Mouse (Mus musculus): ENCODE data around the gene Cdc42se1. TPM values are rescaled to one million over a fixed set of nuclear protein-coding genes. Genes with fewer than 3 reads are reported as not detected.

Gene Cdc42se1
- polyA plus RNA-seq, 2 experiments = 76.1 to 126 TPM

- TF ChIP-seq POLR2A (IDR thresholded peaks at IDR 0.05; ENCODE audit: borderline replicate concordance, extremely low read depth, insufficient read depth, insufficient read length) = no peak
- Histone ChIP-seq H3K9ac (ENCODE audit: low read depth, low read length, severe bottlenecking) (no peak overlapping the region), H3K4me3 (replicated peaks; ENCODE audit: low read length) (no peak overlapping the region), H3K27me3 (ENCODE audit: control insufficient read depth, insufficient read depth, low read length) (no peaks in the 10 kb centered on the region), H3K27ac (replicated peaks; ENCODE audit: low read depth, low read length) (no peak overlapping the region), H3K36me3 (ENCODE audit: control insufficient read depth, insufficient read depth, low read length) (peaks cover 65% of the 10 kb centered on the region), H3K4me2 (replicated peaks; ENCODE audit: low read depth, low read length, severe bottlenecking) (no peak overlapping the region), H3K9me3 (ENCODE audit: control insufficient read depth, low read length) (no peaks in the 10 kb centered on the region), H3K4me1 (ENCODE audit: control insufficient read depth, insufficient read depth, low read length) (no peaks in the 10 kb centered on the region)
- no peak for DNase-seq (ENCODE audit: low spot score)
- ATAC-seq (ENCODE audit: low FRiP score, low read depth) = no peak
- 94% methylated on average over 3 of the region's 3 CpGs for WGBS
Measured at GRCm38 (mm10) chr3:95266052-95266451, 37.5 kb downstream of the Cdc42se1 start.

GRCm38 (mm10) chr3:95267855-95268254, 39.3 kb downstream of the Cdc42se1 start:
- no peak for DNase-seq (ENCODE audit: low spot score)
- Histone ChIP-seq H3K27ac (replicated peaks; ENCODE audit: low read depth, low read length) (no peak overlapping the region), H3K27me3 (ENCODE audit: control insufficient read depth, insufficient read depth, low read length) (no peaks in the 10 kb centered on the region), H3K36me3 (ENCODE audit: control insufficient read depth, insufficient read depth, low read length) (peaks cover 50% of the 10 kb centered on the region), H3K4me1 (ENCODE audit: control insufficient read depth, insufficient read depth, low read length) (no peaks in the 10 kb centered on the region), H3K4me2 (replicated peaks; ENCODE audit: low read depth, low read length, severe bottlenecking) (no peak overlapping the region), H3K4me3 (replicated peaks; ENCODE audit: low read length) (no peak overlapping the region), H3K9me3 (ENCODE audit: control insufficient read depth, low read length) (no peaks in the 10 kb centered on the region), H3K9ac (ENCODE audit: low read depth, low read length, severe bottlenecking) (no peak overlapping the region)
- TF ChIP-seq POLR2A (IDR thresholded peaks at IDR 0.05; ENCODE audit: borderline replicate concordance, extremely low read depth, insufficient read depth, insufficient read length) = no peak
- no peak for ATAC-seq (ENCODE audit: low FRiP score, low read depth)

GRCm38 (mm10) chr3:95269789-95270188, 41.3 kb downstream of the Cdc42se1 start:
- DNase-seq (ENCODE audit: low spot score) = no peak
- no peak overlapping the region for H3K4me2 ChIP-seq (replicated peaks; ENCODE audit: low read depth, low read length, severe bottlenecking)
- WGBS = 90% methylated on average over 5 of the region's 5 CpGs
- H3K4me1 ChIP-seq (ENCODE audit: control insufficient read depth, insufficient read depth, low read length) = no peaks in the 10 kb centered on the region
- H3K4me3 ChIP-seq (replicated peaks; ENCODE audit: low read length) = no peak overlapping the region
- H3K9ac ChIP-seq (ENCODE audit: low read depth, low read length, severe bottlenecking) = no peak overlapping the region
- peaks cover 35% of the 10 kb centered on the region for H3K36me3 ChIP-seq (ENCODE audit: control insufficient read depth, insufficient read depth, low read length)
- no peak overlapping the region for H3K27ac ChIP-seq (replicated peaks; ENCODE audit: low read depth, low read length)
- no peak for ATAC-seq (ENCODE audit: low FRiP score, low read depth)
- no peak for TF ChIP-seq POLR2A (IDR thresholded peaks at IDR 0.05; ENCODE audit: borderline replicate concordance, extremely low read depth, insufficient read depth, insufficient read length)
- no peaks in the 10 kb centered on the region for H3K27me3 ChIP-seq (ENCODE audit: control insufficient read depth, insufficient read depth, low read length)
- H3K9me3 ChIP-seq (ENCODE audit: control insufficient read depth, low read length) = no peaks in the 10 kb centered on the region

- Histone ChIP-seq H3K27me3 (ENCODE audit: control insufficient read depth, insufficient read depth, low read length) (no peaks in the 10 kb centered on the region), H3K9me3 (ENCODE audit: control insufficient read depth, low read length) (no peaks in the 10 kb centered on the region), H3K4me2 (replicated peaks; ENCODE audit: low read depth, low read length, severe bottlenecking) (no peak overlapping the region), H3K4me1 (ENCODE audit: control insufficient read depth, insufficient read depth, low read length) (no peaks in the 10 kb centered on the region), H3K4me3 (replicated peaks; ENCODE audit: low read length) (no peak overlapping the region), H3K9ac (ENCODE audit: low read depth, low read length, severe bottlenecking) (no peak overlapping the region), H3K36me3 (ENCODE audit: control insufficient read depth, insufficient read depth, low read length) (peaks cover 35% of the 10 kb centered on the region), H3K27ac (replicated peaks; ENCODE audit: low read depth, low read length) (no peak overlapping the region)
- TF ChIP-seq POLR2A (IDR thresholded peaks at IDR 0.05; ENCODE audit: borderline replicate concordance, extremely low read depth, insufficient read depth, insufficient read length) = no peak
- no peak for DNase-seq (ENCODE audit: low spot score)
- no peak for ATAC-seq (ENCODE audit: low FRiP score, low read depth)
- WGBS = 88% methylated on average over 12 of the region's 12 CpGs
Measured at GRCm38 (mm10) chr3:95270766-95271364, 42.3 kb downstream of the Cdc42se1 start.

DNA sequence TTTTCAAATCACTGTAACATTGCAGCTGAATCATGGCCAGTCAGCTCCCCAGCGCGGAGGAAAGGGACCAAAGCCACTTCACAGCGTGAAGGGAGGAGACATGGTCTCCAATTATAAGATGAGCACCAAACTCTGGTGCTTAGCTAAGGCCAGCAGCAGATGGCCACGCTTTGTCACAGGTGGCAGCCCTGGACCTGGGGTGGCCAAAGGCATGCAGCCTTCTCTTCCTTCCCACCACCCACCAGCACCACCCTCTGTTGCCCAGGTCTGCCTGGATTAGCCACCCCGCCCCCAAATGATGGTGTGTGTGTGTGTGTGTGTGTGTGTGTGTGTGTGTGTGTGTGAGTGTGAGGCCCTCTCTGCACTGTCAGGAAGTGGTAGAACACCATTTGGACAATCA, 44.9 kb downstream of the Cdc42se1 start:
- Histone ChIP-seq H3K36me3 (ENCODE audit: control insufficient read depth, insufficient read depth, low read length) (peaks cover 15% of the 10 kb centered on the region), H3K27ac (replicated peaks; ENCODE audit: low read depth, low read length) (no peak overlapping the region), H3K27me3 (ENCODE audit: control insufficient read depth, insufficient read depth, low read length) (no peaks in the 10 kb centered on the region), H3K9me3 (ENCODE audit: control insufficient read depth, low read length) (no peaks in the 10 kb centered on the region), H3K9ac (ENCODE audit: low read depth, low read length, severe bottlenecking) (no peak overlapping the region), H3K4me2 (replicated peaks; ENCODE audit: low read depth, low read length, severe bottlenecking) (no peak overlapping the region), H3K4me3 (replicated peaks; ENCODE audit: low read length) (no peak overlapping the region), H3K4me1 (ENCODE audit: control insufficient read depth, insufficient read depth, low read length) (no peaks in the 10 kb centered on the region)
- DNase-seq (ENCODE audit: low spot score) (no peak), ATAC-seq (ENCODE audit: low FRiP score, low read depth) (no peak)
- 95% methylated on average over 5 of the region's 5 CpGs for WGBS
- no peak for TF ChIP-seq POLR2A (IDR thresholded peaks at IDR 0.05; ENCODE audit: borderline replicate concordance, extremely low read depth, insufficient read depth, insufficient read length)

GRCm38 (mm10) chr3:95274453-95274852, 45.9 kb downstream of the Cdc42se1 start:
- Histone ChIP-seq H3K27me3 (ENCODE audit: control insufficient read depth, insufficient read depth, low read length) (no peaks in the 10 kb centered on the region), H3K4me1 (ENCODE audit: control insufficient read depth, insufficient read depth, low read length) (no peaks in the 10 kb centered on the region), H3K4me3 (replicated peaks; ENCODE audit: low read length) (no peak overlapping the region), H3K27ac (replicated peaks; ENCODE audit: low read depth, low read length) (no peak overlapping the region), H3K9me3 (ENCODE audit: control insufficient read depth, low read length) (no peaks in the 10 kb centered on the region), H3K9ac (ENCODE audit: low read depth, low read length, severe bottlenecking) (no peak overlapping the region), H3K36me3 (ENCODE audit: control insufficient read depth, insufficient read depth, low read length) (peaks cover 6% of the 10 kb centered on the region; the same call in 1 of the 2 replicates), H3K4me2 (replicated peaks; ENCODE audit: low read depth, low read length, severe bottlenecking) (no peak overlapping the region)
- WGBS = 93% methylated on average over 4 of the region's 4 CpGs
- TF ChIP-seq POLR2A (IDR thresholded peaks at IDR 0.05; ENCODE audit: borderline replicate concordance, extremely low read depth, insufficient read depth, insufficient read length) = no peak
- DNase-seq (ENCODE audit: low spot score) (no peak), ATAC-seq (ENCODE audit: low FRiP score, low read depth) (no peak)
